Mouse (Mus musculus) heart, postnatal 36 days (tissue): ENCODE results near the gene Ubxn11. TPM values are rescaled to one million over a fixed set of nuclear protein-coding genes. Genes with fewer than 3 reads are reported as not detected.

ENCODE experiments used
- DNase-seq, 2 experiments: peaks; one replicate each; pipeline ENCODE4 v3.0.0; 2021 to 2022
- intact Hi-C: fragments of 180-260 bp; cut with DNase I; formaldehyde crosslinking; loops from one replicate; pipeline ENCODE4 v1.15.1; 2025
- total RNA-seq, 2 experiments: library from RNA; stranded (reverse); gene quantifications; 2 replicates each; pipeline ENCODE4 v1.2.3; 2021

Gene Ubxn11
- total RNA-seq, result 1 to 10 TPM; 1.6 to 1.9 TPM

DNA sequence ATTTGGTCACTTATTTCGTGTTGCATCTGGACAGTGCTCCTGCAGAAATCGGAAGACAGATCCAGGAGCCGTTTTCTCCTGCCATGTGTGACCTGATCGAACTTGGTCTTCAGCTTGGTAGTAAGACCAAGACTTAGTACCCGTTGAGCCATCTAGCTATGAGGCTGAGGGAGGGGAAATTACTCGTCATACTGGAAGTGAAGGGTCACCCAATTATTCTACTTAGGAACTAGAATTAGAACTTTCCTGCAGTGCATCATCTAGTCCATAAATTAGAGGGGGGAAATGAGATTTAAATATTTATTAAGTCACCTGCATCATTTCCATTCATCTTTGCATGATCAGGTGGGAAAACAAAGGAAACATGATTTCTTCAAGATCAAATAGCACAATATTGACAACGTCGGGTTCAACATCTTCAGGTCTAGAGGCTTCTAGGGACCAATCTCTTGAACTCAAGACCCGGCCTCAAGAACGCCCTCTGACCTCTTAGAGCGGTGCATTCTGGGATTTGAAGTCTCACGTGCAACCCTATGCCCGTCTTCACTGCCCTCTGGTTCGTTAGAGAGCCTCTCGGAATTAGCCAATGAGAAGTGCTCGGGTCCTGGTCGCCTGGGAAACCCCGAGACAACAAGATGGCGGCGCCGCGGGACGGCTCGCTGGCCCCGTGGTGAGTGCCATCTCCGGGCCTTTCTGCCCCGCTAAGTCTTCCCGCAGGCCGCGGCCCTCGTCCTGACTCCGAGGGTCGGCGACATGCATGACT is at the start of gene Ubxn11:
Gene Ubxn11, plus strand, starts transcription at position 592 of the 763 bp plus-strand sequence.
- intact Hi-C loops, result no loop called here
- DNase-seq, result peak; percentile 73 to 76

DNA sequence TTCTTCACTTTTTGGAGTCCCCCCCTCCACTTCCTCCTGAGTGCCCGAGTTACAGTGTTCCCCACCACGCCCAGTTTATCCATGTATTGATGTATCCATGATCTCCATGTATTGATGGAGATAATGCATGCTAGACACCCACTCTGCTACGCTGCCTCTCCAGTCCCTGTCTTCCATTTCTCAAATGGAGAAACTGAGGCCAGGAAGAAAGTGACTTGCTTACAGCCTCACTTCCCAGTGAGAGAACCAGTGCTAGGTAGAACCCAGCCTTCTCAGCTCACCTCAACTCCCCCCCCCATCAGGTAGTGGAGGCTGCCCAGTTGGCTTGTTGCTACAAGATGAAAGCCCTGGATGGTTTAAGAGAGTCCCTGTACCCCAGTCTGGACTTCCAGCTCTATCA is 48.8 kb upstream of the Ubxn11 start, which contains the start of gene Zfp683:
Gene Zfp683, plus strand, starts transcription at position 301 of the 400 bp plus-strand sequence.
- DNase-seq, result no peak
- intact Hi-C loops, result no loop called here

DNA sequence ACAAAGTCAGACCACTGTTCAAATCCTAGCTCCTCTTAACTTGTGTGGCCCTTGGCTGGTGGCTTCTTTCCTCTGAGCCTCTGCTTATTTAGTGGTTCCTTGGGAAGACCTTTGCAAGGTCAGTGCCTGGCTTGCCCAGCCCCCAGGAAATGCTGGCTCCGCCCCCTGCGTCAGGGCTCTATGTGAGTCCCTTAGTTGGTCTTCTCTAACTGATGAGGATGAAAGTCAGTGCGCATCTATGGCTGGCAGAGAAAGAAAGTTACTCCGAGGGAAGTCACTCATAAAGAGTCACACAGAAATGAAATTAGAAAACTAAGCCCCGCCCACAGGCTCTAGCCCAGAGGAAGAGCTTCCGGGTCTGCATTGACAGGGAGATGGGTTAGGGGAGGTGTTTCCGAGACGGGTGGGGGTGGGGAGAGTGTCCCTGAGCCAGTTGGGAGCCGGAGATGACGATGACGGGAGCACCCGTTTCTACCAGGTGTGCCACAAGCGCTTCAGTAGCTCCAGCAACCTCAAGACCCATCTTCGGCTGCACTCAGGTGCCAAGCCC is 44.1 kb upstream of the Ubxn11 start:
- no peak for DNase-seq

DNA sequence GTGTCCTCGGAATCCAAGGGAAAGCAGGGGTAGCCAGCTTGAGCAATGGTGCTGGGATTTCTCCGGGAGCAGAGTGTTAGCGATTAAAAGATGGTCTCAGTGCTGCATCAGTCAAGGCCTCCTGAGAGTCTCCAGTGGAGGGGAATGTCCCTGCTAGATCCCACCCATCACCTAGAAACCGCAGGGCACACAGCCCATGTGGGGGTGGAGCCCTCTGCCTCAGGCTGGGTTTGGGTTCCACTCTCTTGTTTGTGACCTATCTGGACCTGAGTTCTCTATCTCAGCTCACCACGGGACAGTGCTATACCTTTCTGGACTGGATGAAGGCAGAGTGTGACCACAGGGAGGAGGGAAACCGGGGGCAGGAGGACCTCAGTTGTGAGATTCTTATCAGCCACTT is 43.5 kb upstream of the Ubxn11 start:
- DNase-seq, result no peak
- intact Hi-C loops, result no loop called here

More for the DNA sequence above, 44.1 kb upstream of the Ubxn11 start:
- intact Hi-C loops, result no loop called here

DNA sequence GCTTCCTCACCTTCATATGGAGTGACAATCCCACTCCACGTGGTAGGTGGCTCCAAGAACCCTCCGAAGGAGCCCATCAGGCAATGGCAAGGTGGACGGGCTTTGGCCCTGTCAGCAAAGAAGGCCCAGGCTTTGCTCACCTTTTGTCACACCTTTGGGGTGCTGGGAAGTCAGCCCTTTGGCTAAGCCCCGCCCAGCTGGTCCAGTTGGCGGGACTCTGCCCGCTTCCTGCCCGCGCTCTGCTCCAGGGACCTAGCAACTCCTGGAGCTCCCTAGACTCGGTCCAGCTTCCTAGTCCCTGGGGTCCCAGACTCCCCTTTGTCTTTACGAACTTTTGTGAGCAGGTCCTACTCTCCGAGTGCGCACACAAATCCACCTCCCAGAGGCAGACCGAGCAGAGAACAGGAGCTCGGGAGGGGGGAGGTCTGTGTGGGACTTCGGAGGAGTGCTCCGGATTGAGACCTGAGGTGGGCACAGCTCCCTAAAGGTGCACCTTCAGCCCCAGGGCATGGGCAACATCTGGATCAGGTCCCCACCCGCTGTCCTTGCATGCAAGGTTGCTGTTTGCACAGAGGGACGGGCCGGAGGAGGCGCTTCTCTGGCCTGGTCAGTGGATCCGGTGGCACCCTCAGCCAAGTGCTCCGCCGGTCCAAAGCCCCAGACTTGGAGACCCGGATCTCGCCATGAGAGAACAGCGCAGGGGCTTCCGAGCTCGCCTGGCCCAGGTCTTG is 42.1 kb upstream of the Ubxn11 start, which contains the start of gene Crybg2:
Gene Crybg2, plus strand, starts transcription at position 681 of the 731 bp plus-strand sequence.
- DNase-seq, result no peak
- intact Hi-C loops, result no loop called here

DNA sequence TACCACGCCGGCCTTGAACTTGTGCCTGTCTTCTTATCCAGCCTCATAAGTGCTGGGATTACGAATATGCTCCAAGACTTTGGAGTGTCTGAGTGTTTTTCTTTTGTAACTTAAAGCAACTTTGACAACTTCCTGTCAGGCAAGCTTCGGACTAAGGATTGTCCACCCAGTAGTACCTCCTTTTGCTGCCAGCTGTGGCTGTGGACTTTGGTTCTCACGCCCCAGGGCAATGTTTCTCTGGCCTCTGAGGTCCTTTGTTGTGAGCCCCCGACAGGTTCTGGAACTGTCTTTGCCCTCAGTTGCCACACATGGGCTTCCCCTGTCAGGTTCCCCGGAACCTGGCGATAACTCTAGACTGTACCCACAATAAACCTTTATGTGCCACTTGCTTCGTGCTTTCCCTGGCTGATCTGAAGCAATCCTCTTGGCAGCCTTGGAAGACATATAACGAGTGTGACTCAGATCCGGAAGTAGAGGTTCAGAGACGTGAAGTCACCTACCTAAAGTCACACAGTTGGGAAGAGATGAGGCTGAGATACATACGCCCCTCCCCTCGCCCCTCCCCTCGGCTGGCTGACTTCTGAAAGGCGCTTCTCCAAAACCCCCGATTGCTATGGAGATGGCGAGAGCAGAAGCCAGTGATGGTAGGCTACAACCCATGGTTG is 41.1 kb upstream of the Ubxn11 start:
- intact Hi-C loops, result no loop called here
- no peak for DNase-seq

DNA sequence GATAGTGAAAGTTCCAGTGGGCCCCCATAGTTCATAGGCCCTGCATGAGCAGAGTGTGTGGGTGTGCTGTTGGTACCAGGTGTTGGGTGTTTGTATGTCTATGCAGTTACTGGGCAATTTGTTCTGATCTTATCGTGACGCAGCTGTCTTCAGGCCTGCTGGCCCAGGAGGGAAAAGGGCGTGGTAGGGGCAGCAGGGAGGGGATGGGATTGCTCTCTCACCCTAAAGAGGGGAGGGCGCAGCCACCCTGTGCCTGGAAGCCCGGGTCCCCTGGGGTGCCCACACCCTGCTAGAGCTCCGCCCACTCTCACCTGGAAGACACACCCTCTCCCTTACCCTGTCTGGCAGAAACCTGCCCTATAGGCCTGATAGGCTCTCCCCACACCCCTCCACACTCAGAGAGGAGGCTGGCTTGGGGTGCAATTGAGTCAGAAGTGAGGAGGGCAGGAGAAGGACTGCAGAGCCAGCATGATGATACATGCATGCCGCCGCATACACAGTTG is 40.4 kb upstream of the Ubxn11 start:
- intact Hi-C loops, result no loop called here
- DNase-seq, result no peak

DNA sequence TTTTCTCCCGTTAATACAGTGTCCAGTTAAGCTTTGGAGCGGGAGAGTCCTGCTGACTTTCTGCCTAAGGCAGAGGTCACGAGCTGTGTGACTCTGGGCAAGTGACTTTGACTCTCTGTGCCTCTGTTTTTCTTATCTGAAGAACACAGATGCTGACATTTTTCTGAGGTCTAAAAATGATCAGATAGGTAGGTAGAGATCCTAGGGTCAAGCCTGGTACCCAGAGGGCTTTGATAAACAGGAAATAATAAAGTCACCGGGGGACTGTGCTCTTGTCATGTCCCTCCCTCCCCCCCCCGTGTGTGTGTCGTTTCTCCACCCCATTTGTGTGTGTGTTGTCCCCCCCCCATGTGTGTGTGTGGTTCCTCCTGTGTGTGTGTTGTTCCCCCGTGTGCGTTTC is 39.8 kb upstream of the Ubxn11 start:
- intact Hi-C loops, result no loop called here
- no peak for DNase-seq

DNA sequence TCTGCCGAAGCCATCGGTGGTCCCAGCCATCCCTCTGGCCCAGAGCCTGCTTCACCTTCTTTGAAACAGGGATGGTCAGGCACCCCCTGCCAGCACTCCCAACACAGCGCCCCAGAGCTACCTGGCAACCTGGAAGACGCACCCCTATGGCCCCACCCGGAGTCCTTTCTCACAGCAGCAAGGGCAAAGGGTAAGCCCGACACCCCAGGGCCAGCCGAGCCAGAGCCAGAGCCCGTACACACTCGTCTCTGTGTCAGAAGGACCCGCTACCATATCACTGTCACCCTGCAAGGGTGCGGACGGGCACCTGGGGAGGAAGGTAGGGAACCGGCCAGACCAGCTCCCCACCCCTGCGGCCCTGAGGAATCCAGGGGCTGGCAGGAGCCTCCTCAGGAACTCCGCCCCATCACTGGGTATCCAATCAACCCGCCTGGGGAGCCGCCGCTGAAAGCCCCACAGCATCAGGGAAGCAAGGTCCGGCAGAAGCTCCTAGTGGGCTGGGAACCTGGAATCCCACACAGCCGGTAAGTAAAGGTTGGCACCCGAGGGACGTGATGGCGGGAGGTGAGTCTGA is 36.9 kb upstream of the Ubxn11 start:
- intact Hi-C loops, result no loop called here
- no peak for DNase-seq

DNA sequence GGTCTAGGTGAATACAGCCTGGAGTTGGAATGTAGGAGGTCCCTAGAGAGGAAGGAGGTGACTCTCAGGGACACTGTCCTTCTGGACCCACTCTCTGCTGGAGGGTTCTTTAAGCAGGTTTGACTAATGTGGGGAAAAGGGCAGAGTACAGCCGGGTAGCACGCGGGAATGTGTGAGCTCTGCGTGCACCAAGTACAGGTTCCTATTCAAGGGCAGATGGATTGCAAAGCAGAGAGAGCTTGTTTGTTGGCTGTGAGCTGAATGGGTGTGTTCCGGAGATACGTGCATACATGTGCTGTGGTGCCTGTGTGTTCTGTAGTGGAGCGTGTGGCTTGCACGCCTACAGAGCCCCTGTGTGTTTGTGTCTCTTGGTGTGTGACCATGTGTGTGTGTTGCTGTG is 35.0 kb upstream of the Ubxn11 start:
- intact Hi-C loops, result no loop called here
- no peak for DNase-seq

DNA sequence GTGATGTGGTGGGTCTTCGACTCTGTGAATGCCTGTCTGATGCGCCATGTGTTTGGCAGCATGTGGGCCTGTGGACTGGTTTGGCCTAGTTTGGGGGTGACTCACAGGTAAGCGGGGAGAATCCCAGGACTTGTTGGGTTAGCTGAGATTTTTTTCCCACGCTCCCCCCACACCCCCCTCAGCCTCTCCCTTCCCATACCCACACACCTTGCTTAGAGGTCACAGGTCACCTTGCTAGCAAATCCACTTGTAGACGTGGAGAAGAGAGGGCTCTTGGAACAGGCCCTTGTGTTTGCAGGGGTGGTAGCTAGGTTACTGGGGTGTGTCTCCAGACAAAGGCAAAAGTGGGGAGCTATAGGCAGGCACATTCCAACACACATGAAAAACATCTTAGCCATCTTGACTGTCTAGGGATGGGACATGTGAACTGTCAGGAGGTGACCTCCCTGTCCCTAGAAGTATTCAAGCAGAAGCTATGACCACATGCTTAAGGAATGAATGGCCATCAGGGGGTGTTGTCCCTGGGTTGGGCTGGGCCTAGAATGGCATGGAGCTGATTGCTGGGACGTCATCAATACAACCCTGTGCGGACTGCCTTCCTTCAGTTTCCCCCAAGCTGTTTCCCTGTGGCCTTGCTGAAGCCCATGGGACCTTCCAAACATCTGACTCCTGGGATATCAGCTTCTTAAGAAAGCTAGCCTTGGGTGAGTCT is 34.4 kb upstream of the Ubxn11 start:
- no peak for DNase-seq

DNA sequence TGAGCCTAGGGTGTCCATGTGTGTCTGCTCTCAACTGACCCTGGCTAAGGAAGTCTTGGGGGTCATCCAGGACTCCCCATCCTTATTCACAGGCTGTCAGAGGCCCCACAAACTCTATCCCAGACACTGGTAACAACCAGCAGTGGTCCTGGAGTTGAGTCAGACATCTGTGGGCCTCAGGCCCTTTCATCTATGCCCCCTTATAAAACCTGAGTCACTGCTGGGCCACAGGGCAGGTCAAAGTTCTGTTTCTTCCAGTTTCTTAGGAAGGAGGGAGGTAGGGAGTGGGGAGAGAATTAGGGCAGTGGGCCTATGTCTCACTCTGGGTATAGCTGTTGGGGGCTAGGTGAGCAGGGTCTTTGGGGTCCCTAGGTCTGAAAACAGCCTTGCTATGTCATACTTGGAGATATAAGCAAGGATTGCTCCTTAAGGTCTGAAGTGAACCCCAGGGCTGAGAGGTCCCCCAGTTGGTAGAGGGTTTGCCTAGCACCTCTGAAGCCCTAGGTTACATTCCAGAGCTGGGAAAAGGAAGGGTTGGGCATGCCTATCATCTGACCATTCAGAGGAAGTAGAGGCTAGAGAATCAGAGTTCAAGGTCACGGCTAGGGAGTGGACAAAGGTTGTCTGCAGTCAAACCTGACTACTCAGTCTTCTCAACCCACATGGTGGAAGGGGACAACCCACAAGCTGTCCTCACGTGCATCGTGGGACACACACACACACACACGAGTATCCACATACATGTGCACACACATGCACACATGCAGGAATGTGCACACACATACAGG is 33.4 kb upstream of the Ubxn11 start:
- intact Hi-C loops, result no loop called here
- no peak for DNase-seq

More for the DNA sequence above, 34.4 kb upstream of the Ubxn11 start:
- intact Hi-C loops, result no loop called here

DNA sequence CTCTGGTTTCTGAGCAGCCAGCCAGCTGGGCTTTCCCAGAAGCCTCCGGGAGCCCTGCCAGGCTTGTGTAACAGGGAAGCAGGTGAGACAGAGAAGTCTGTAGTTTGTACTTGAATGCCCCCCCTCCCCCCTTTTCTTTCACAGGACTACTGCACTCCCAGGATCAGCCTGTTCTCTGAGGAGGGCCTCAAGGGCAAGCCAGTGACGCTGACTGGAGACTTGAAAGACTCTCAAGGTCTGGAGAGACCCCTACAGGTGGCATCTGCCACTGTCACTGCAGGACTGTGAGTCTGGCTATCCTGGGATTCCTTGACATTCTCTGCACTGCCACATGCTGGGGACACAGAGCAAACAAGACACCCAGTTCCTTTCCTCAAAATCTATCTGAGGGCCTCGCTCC is 23.7 kb upstream of the Ubxn11 start:
- intact Hi-C loops, result loop anchor here (2.0 kb wide), 1 partner anchor 42 kb away; no protein-coding TSS in a partner anchor
- DNase-seq, result no peak

DNA sequence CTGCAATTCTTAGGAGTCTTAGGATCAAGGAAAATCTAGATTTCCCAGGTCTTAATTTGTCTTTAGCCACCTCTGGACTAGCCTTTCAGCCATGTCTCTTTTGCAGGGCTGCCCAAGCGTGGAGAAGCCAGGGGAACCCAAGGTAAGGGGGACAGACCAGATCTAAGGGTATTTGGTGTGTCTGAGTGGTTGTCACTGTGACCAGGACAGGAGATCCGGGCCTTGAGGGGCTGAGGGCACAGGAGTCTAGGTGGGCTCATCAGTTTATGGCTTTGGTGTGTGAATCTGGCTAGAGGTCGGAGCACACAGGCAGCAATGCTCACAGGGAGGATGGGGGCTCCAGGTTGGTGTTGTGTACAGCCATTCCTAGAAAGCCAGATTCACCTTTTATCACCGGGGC is 21.7 kb upstream of the Ubxn11 start:
- no peak for DNase-seq

DNA sequence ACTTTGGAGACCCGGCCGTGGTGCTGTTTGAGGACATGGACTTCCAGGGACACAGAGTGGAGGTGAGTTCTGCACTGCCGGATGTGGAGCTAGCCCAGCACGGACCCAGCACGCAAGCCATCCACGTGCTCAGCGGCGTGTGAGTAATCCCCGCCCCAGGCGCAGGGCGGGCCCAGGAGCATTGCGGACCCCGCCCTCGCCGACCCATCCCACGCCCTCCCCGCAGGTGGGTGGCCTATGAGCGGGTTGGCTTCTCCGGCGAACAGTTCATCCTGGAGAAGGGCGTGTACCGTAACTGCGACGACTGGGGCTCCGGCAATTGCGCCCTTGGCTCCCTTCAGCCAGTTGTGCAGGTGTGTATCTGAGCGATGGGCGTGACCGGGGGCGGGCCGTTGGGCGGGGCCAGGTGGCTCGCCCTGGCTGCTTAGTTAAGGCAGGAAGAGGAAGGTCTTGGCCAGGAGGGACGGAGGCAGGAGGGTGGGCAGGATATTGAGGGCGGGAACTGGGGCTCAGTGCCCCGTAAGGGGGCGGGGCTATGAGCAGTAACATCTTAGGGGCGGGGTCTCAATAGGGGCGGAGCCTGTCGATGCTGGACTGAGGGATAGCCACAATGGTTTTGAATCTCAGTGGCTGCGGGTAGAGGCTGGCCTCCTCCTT is 20.5 kb upstream of the Ubxn11 start:
- intact Hi-C loops, result no loop called here
- DNase-seq, result peak; percentile 29 to 34

More for the DNA sequence above, 21.7 kb upstream of the Ubxn11 start:
- intact Hi-C loops, result no loop called here

DNA sequence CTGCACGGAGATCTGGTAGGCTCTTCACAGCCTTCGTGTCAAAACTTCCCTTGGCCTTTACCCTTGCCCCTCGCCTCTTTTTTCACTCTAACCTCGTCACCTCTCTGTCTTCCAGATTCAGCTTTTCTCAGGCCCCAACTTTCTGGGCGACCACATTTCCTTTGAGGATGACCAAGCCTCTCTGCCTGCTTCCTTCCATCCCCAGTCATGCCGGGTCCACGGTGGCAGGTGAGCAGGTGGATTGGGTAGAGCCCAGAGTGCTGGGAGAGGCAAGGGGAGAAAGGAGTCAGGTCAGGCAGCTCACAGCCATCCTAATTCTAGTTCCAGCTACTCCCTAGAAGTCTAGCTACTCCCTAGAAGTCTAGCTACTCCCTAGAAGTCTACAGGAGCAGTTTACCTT is 19.9 kb upstream of the Ubxn11 start:
- no peak for DNase-seq
- intact Hi-C loops, result no loop called here

DNA sequence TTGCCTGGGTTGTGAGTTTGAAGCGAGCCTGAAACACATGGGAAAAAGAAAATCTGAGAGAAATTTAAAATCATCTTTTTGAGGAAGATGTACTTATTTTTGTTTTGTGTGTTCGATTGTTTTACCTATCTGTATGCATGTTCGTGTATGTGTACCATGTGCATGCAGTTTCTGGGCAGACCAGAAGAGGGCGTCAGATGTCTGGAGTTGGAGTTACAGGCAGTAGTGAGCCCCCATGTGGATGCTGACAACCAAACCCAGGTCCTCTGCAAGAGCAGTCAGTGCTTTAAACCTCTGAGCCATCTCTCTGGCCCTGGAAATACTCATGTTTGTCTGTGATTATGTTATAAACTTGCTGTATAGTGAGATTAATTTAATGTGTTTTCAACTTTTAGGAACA is 17.4 kb upstream of the Ubxn11 start:
- intact Hi-C loops, result no loop called here
- DNase-seq, result no peak

DNA sequence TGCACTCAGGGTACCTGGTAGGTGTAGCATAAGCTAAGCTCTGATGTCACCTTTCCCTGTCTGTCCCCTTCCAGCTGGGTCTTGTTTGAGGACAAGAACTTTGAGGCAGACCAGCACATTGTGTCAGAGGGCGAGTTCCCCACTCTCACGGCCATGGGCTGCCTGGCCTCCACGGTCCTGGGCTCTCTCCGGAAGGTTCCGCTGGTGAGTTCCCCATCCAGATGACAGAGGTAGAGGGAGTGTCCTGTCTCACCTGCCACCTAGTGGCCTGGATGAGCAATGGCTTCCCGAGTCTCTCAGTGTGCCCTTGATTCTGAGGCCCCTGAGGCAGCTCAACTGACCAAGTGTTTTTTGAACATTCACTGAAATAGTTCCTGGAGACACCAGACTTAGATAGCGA is 15.0 kb upstream of the Ubxn11 start:
- DNase-seq, result no peak
- intact Hi-C loops, result loop anchor here (2.0 kb wide), 1 partner anchor 51 kb away; no protein-coding TSS in a partner anchor
